Mouse (Mus musculus) kidney, embryonic 14.5 days (tissue): ENCODE results near the gene Pmp22. TPM values are rescaled to one million over a fixed set of nuclear protein-coding genes. Genes with fewer than 3 reads are reported as not detected.

Source experiments
- ATAC-seq: fragments of 200-750 bp; cut with Nextera tagmentation; 2 replicates; pipeline ENCODE4 v1.8.0; 2017; ENCODE audit warnings: moderate number of reproducible peaks, mild to moderate bottlenecking, moderate TSS enrichment, moderate library complexity; ENCODE audit not compliant: low FRiP score, low TSS enrichment
- H3K27ac ChIP-seq: fragments of 300-500 bp; sonication (generic); 2 replicates; pipeline ENCODE4 v1.5.1; 2014; ENCODE audit warnings: low read depth, mild to moderate bottlenecking, low read length, moderate library complexity, mixed read lengths
- H3K27me3 ChIP-seq: fragments of 300-500 bp; sonication (generic); 2 replicates; pipeline ENCODE4 v1.6.1; 2014; ENCODE audit warnings: mild to moderate bottlenecking, low read length; ENCODE audit not compliant: control insufficient read depth, insufficient read depth
- H3K36me3 ChIP-seq: fragments of 300-500 bp; sonication (generic); 2 replicates; pipeline ENCODE4 v1.6.1; 2014; ENCODE audit warnings: low read length, mixed read lengths; ENCODE audit not compliant: control insufficient read depth, insufficient read depth
- H3K4me1 ChIP-seq: fragments of 300-500 bp; sonication (generic); 2 replicates; pipeline ENCODE4 v1.6.1; 2014; ENCODE audit warnings: low read length, mixed read lengths; ENCODE audit not compliant: control insufficient read depth, insufficient read depth
- H3K4me2 ChIP-seq: fragments of 300-500 bp; sonication (generic); replicated peaks from 2 replicates; pipeline ENCODE4 v1.6.1; 2014; ENCODE audit warnings: low read depth, mild to moderate bottlenecking, low read length
- H3K4me3 ChIP-seq: fragments of 300-500 bp; sonication (generic); 2 replicates; pipeline ENCODE4 v1.5.1; 2014; ENCODE audit warnings: mild to moderate bottlenecking, low read length
- H3K9ac ChIP-seq: fragments of 300-500 bp; sonication (generic); 2 replicates; pipeline ENCODE4 v1.6.1; 2014; ENCODE audit warnings: low read depth, mild to moderate bottlenecking, low read length, moderate library complexity
- H3K9me3 ChIP-seq: fragments of 300-500 bp; sonication (generic); 2 replicates; pipeline ENCODE4 v1.6.1; 2016; ENCODE audit warnings: low read length; ENCODE audit not compliant: control insufficient read depth
- WGBS: fragments of 180-500 bp; shearing (Covaris S2); extraction: QIAGEN DNeasy Blood & Tissue Kit; methylation state at CpG from one replicate; pipeline ENCODE4 v1.1.7; 2014; 5-methylcytosine and 5-hydroxymethylcytosine counted together
- polyA plus RNA-seq: library from polyadenylated mRNA; unstranded; fragments of >200 nt; fragmentation: Nextera tagmentation; extraction: Ambion mirVana; gene quantifications from 2 replicates; pipeline ENCODE4 v1.2.1, GENCODE M21; 2014

Gene Pmp22
- polyA plus RNA-seq, 1 experiment from 2014 or later = 68.1 TPM

GRCm38 (mm10) chr11:63099390-63099789 lies 29.4 kb upstream of the Pmp22 start:
- no peak for ATAC-seq
- H3K4me1 ChIP-seq = no peaks in the 10 kb centered on the region
- H3K4me3 ChIP-seq = no peak overlapping the region
- H3K9ac ChIP-seq = no peak overlapping the region
- no peaks in the 10 kb centered on the region for H3K9me3 ChIP-seq
- H3K27ac ChIP-seq = no peak overlapping the region
- H3K4me2 ChIP-seq = no peak overlapping the region
- H3K36me3 ChIP-seq = no peaks in the 10 kb centered on the region
- H3K27me3 ChIP-seq = no peaks in the 10 kb centered on the region
- WGBS = 80% methylated on average over 3 of the region's 3 CpGs

- no peaks in the 10 kb centered on the region for H3K27me3 ChIP-seq
- H3K9ac ChIP-seq = no peak overlapping the region
- no peaks in the 10 kb centered on the region for H3K9me3 ChIP-seq
- H3K4me2 ChIP-seq = no peak overlapping the region
- H3K27ac ChIP-seq = no peak overlapping the region
- no peaks in the 10 kb centered on the region for H3K4me1 ChIP-seq
- H3K4me3 ChIP-seq = no peak overlapping the region
- no peak for ATAC-seq
- H3K36me3 ChIP-seq = no peaks in the 10 kb centered on the region
- WGBS = 89% methylated on average over 7 of the region's 7 CpGs
Observed at GRCm38 (mm10) chr11:63103256-63103655, 25.5 kb upstream of the Pmp22 start.

GRCm38 (mm10) chr11:63104026-63104425 lies 24.8 kb upstream of the Pmp22 start:
- 96% methylated on average over 2 of the region's 2 CpGs for WGBS

GRCm38 (mm10) chr11:63109230-63109775 lies 19.5 kb upstream of the Pmp22 start:
- 83% methylated on average over 1 of the region's 1 CpGs for WGBS
- no peak overlapping the region for H3K9ac ChIP-seq
- no peak overlapping the region for H3K4me3 ChIP-seq
- H3K9me3 ChIP-seq = no peaks in the 10 kb centered on the region
- ATAC-seq = no peak
- H3K4me2 ChIP-seq = no peak overlapping the region
- H3K4me1 ChIP-seq = no peaks in the 10 kb centered on the region
- H3K27me3 ChIP-seq = no peaks in the 10 kb centered on the region
- no peak overlapping the region for H3K27ac ChIP-seq
- no peaks in the 10 kb centered on the region for H3K36me3 ChIP-seq

More at GRCm38 (mm10) chr11:63104026-63104425, 24.8 kb upstream of the Pmp22 start:
- Histone ChIP-seq H3K27ac (no peak overlapping the region), H3K4me1 (no peaks in the 10 kb centered on the region), H3K36me3 (no peaks in the 10 kb centered on the region), H3K27me3 (no peaks in the 10 kb centered on the region), H3K4me3 (no peak overlapping the region), H3K9ac (no peak overlapping the region), H3K9me3 (no peaks in the 10 kb centered on the region), H3K4me2 (no peak overlapping the region)
- no peak for ATAC-seq

- Histone ChIP-seq H3K9me3 (no peaks in the 10 kb centered on the region), H3K4me1 (no peaks in the 10 kb centered on the region), H3K27me3 (no peaks in the 10 kb centered on the region), H3K4me2 (no peak overlapping the region), H3K4me3 (no peak overlapping the region), H3K9ac (no peak overlapping the region), H3K27ac (no peak overlapping the region), H3K36me3 (no peaks in the 10 kb centered on the region)
- ATAC-seq = no peak
- 88% methylated on average over 3 of the region's 3 CpGs for WGBS
Observed at GRCm38 (mm10) chr11:63110329-63110728, 18.5 kb upstream of the Pmp22 start.

GRCm38 (mm10) chr11:63114807-63115641 lies 13.8 kb upstream of the Pmp22 start:
- Histone ChIP-seq H3K27ac (no peak overlapping the region), H3K4me3 (no peak overlapping the region), H3K27me3 (no peaks in the 10 kb centered on the region), H3K4me1 (no peaks in the 10 kb centered on the region), H3K9ac (no peak overlapping the region), H3K9me3 (no peaks in the 10 kb centered on the region), H3K4me2 (no peak overlapping the region), H3K36me3 (no peaks in the 10 kb centered on the region)
- no peak for ATAC-seq
- 81% methylated on average over 8 of the region's 8 CpGs for WGBS

GRCm38 (mm10) chr11:63116652-63117051 lies 12.1 kb upstream of the Pmp22 start:
- no peaks in the 10 kb centered on the region for H3K9me3 ChIP-seq
- no peak overlapping the region for H3K9ac ChIP-seq
- no peak overlapping the region for H3K4me2 ChIP-seq
- no peaks in the 10 kb centered on the region for H3K4me1 ChIP-seq
- H3K4me3 ChIP-seq = no peak overlapping the region
- no peak overlapping the region for H3K27ac ChIP-seq
- no peak for ATAC-seq
- H3K27me3 ChIP-seq = no peaks in the 10 kb centered on the region
- H3K36me3 ChIP-seq = no peaks in the 10 kb centered on the region
- 83% methylated on average over 5 of the region's 5 CpGs for WGBS

GRCm38 (mm10) chr11:63117266-63117665 lies 11.5 kb upstream of the Pmp22 start:
- no peaks in the 10 kb centered on the region for H3K27me3 ChIP-seq
- WGBS = 52% methylated on average over 1 of the region's 1 CpGs

GRCm38 (mm10) chr11:63119791-63120190 lies 9.0 kb upstream of the Pmp22 start:
- H3K27ac ChIP-seq = no peak overlapping the region
- no peak for ATAC-seq
- H3K4me2 ChIP-seq = no peak overlapping the region
- H3K9me3 ChIP-seq = no peaks in the 10 kb centered on the region
- H3K27me3 ChIP-seq = no peaks in the 10 kb centered on the region
- H3K4me3 ChIP-seq = no peak overlapping the region
- WGBS = 85% methylated on average over 7 of the region's 7 CpGs
- no peaks in the 10 kb centered on the region for H3K36me3 ChIP-seq
- H3K9ac ChIP-seq = no peak overlapping the region
- H3K4me1 ChIP-seq = no peaks in the 10 kb centered on the region

More at GRCm38 (mm10) chr11:63117266-63117665, 11.5 kb upstream of the Pmp22 start:
- no peak overlapping the region for H3K9ac ChIP-seq
- H3K4me3 ChIP-seq = no peak overlapping the region
- no peak overlapping the region for H3K27ac ChIP-seq
- H3K4me1 ChIP-seq = no peaks in the 10 kb centered on the region
- H3K36me3 ChIP-seq = no peaks in the 10 kb centered on the region
- H3K4me2 ChIP-seq = no peak overlapping the region
- no peaks in the 10 kb centered on the region for H3K9me3 ChIP-seq
- ATAC-seq = no peak
